Mouse (Mus musculus): ENCODE measurements at regions not wholly inside any gene's neighbourhood (a gene's known extent, or its start where the extent isn't known, plus 50 kb on each side); places are given as distances from the start of the nearest gene placed in this dataset.
A peak's percentile ranks its signal among the peaks of the same experiment; 100 is the strongest.

- Histone ChIP-seq H3K27ac (ENCODE audit: insufficient read depth, low read length) (peak overlapping the region; percentile 86; the same call in 1 of the 2 replicates), H3K4me1 (ENCODE audit: control insufficient read depth, insufficient read depth, low read length) (peaks cover 22% of the 10 kb centered on the region), H3K4me3 (ENCODE audit: insufficient read depth, low read length) (no peak overlapping the region)
- TF ChIP-seq CTCF (IDR thresholded peaks at IDR 0.05; ENCODE audit: borderline replicate concordance, insufficient read depth, low read length) (no peak), POLR2A (IDR thresholded peaks at IDR 0.05; ENCODE audit: low read depth, low read length) (no peak)
These were observed 49.9 kb upstream of the Ppara start for GRCm38 (mm10) chr15:85684875-85685274.
